Mouse (Mus musculus) neutrophil, adult 65 days (primary cell): Measurements from ENCODE around the gene Tmed9. TPM values are rescaled to one million over a fixed set of nuclear protein-coding genes. Genes with fewer than 3 reads are reported as not detected.

Source experiments
- total RNA-seq: library from RNA; stranded (reverse); gene quantifications from 2 replicates; pipeline ENCODE4 v1.2.4, GENCODE M21; 2023

The Tmed9 gene
- total RNA-seq, result 58.1 and 75.4 TPM in 2 replicates

DNA sequence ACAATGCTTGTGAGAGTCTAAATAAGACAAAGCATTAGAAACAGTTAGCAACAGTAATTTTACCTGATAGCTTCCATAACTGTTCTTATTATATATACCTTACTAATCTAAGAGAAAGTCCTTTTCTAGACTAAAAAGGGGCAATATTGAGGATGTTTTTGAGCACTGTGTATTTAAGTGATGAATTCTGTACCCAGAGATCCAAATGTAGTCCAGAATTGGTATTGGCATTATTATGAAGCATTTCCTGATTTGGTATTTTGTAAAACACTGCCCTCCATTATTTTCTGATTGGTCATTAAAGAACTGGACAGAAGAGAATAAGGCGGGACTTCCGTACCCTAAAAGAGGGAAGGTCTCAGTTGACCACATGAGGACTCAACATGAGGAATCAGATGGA is at the start of gene Tmed9:
Tmed9 (plus strand) TSS at position 301 of the 400 bp plus-strand sequence.

DNA sequence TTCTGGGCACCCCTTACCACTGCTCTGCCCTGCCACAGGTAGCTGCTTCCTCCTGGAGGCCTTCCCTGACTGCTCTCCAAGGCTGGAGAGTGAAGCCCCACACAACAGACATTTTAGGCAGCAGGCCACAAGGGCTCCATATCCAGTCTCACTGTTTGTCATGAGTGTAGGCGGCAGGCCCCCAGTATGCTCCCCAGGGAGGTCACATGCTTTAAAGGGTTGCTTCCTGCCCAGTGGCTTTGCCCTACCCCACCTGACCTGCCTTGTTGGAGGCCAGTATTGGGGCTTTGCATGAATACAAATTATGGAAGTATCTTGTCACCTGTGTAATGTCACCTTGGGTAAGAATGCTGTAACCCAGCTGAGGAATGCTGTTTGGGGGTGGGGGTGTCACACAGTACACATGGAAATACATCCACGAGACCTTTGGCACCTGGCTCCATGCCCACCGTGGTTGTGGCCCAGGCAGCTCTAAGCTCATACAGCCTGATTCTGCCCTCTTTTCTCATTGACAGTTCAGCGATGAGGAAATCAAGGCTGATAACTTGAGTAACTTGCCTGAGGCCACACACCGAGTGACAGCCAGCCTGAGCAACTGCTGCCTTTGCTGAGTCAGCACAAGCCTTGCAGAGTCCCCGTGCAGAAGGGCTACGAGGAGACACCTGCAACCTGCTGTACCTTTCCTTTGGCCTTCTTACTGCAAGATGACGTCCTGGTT is 44.2 kb upstream of the Tmed9 start, which contains the start of gene Dok3:
Dok3 (minus strand) TSS at position 99 of the 718 bp plus-strand sequence.

GRCm38 (mm10) chr13:55536194-55537175 is 37.0 kb upstream of the Tmed9 start, which contains the start of gene Ddx41:
TSS of gene Ddx41 (minus strand) at chr13:55536658.

DNA sequence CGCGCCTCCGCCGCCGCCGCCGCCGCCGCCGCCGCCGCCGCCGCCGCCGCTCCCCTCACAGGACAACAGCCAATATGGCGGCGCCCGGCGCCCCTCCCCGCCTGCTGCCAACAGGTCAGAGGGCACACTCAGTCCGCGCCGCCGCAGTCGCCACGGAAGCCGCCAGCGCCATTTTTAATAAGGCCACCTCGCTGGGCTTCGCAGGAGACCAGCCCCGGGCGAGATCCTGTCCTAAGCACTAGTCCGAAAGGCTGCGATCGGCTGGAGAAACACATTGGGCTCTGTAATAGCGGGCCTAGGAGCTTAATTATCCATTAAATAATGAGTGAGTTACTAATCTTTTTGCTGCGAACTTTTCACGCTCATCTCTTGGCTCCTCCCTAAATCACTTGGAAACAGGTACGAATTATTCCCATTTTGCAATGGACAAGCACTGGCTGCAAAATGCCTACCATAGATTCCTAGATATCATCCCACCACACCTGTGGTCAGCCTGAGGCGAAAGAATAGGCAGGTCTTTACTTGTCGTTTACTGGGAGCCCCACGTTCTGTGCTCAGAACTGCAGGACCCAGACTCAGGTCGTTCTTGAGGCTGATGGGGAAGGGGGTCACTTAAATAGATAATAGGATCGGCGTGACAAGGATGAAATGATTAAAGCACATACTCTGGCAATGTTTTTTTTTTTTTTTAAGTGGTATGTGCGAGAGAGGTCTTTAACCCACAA is 2.3 kb upstream of the Tmed9 start, which contains the start of gene Fam193b:
Fam193b (minus strand) TSS at position 94 of the 725 bp plus-strand sequence.

GRCm38 (mm10) chr13:55599566-55600540 is 26.3 kb downstream of the Tmed9 start, which contains the start of gene B4galt7:
TSS of gene B4galt7 (plus strand) at chr13:55599896.

GRCm38 (mm10) chr13:55622649-55623541 is 49.4 kb downstream of the Tmed9 start, which contains the start of gene Caml:
TSS of gene Caml (plus strand) at chr13:55623005.

GRCm38 (mm10) chr13:55634639-55635127 is 61.2 kb downstream of the Tmed9 start, which contains the start of gene Ddx46:
TSS of gene Ddx46 (plus strand) at chr13:55635027.

Other genes starting within 250 kb of the Tmed9 start
- 11.1 and 11.5 TPM in 2 replicates for gene Mxd3, start 243.9 kb upstream of the Tmed9 start, total RNA-seq
- 96.7 and 116 TPM in 2 replicates for gene Lman2, start 210.9 kb upstream of the Tmed9 start, total RNA-seq
- 108 and 134 TPM in 2 replicates for gene Rgs14, start 204.0 kb upstream of the Tmed9 start, total RNA-seq
- 0.23 and 0.25 TPM in 2 replicates for gene Slc34a1, start 175.5 kb upstream of the Tmed9 start, total RNA-seq
- gene Pfn3, start 158.5 kb upstream of the Tmed9 start, total RNA-seq, result not detected in 2 replicates
- 1.7 and 3.7 TPM in 2 replicates for gene F12, start 146.9 kb upstream of the Tmed9 start, total RNA-seq
- gene Grk6, start 128.7 kb upstream of the Tmed9 start, total RNA-seq, result 194 and 225 TPM in 2 replicates
- 10.5 and 13.7 TPM in 2 replicates for gene Prr7, start 109.5 kb upstream of the Tmed9 start, total RNA-seq
- gene Dbn1, start 85.6 kb upstream of the Tmed9 start, total RNA-seq, result 0.43 and 0.66 TPM in 2 replicates
- 146 and 160 TPM in 2 replicates for gene Pdlim7, start 60.1 kb upstream of the Tmed9 start, total RNA-seq
- gene Dok3, start 44.4 kb upstream of the Tmed9 start, total RNA-seq, result 348 and 397 TPM in 2 replicates
- gene Ddx41, start 37.1 kb upstream of the Tmed9 start, total RNA-seq, result 32.7 and 44.4 TPM in 2 replicates
- 81.4 and 127 TPM in 2 replicates for gene Fam193b, start 2.6 kb upstream of the Tmed9 start, total RNA-seq
- 12.2 and 16.8 TPM in 2 replicates for gene B4galt7, start 26.2 kb downstream of the Tmed9 start, total RNA-seq
- 9.2 and 9.3 TPM in 2 replicates for gene Caml, start 49.3 kb downstream of the Tmed9 start, total RNA-seq
- gene Ddx46, start 61.3 kb downstream of the Tmed9 start, total RNA-seq, result 31.7 and 44.7 TPM in 2 replicates
- gene B230219D22Rik, start 119.4 kb downstream of the Tmed9 start, total RNA-seq, result 21.5 and 27.9 TPM in 2 replicates
- gene Txndc15, start 140.9 kb downstream of the Tmed9 start, total RNA-seq, result 12.4 and 15.4 TPM in 2 replicates
- gene Pcbd2, start 153.6 kb downstream of the Tmed9 start, total RNA-seq, result 14.3 and 26.3 TPM in 2 replicates
- not detected in 2 replicates for gene Catsper3, start 210.8 kb downstream of the Tmed9 start, total RNA-seq